Mouse (Mus musculus): ENCODE data around the gene Adora1. TPM values are rescaled to one million over a fixed set of nuclear protein-coding genes. Genes with fewer than 3 reads are reported as not detected.
A peak's percentile ranks its signal among the peaks of the same experiment; 100 is the strongest.

Gene Adora1
- total RNA-seq, 2 experiments from 2014 or later = 18.4 to 19.8 TPM

DNA sequence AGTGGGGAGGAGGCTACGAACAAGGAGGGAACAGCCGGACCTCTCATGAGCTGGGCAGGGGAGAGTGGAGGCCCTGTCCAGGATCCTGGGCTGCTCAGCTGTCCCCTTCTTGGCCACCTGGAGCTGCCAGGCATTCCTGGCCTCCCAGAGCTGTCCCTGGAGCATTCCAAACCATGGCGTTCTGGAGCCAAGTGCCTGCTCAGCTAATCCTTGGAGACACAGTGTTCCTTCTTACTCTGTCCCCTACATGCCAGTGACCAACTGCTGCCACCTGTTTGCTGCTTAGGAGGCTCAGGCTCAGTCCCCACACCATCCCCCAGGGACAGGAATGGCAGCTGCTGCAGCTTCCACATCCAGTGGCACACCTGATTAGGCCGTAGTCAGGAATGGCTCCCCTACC is 39.3 kb downstream of the Adora1 start:
- intact Hi-C loops (cut with DNase I) = loop anchor here (1.0 to 2.0 kb wide), 3 partner anchors 45 to 137 kb away; partner anchors contain the start of gene Ppfia4
- peak; percentile 22 to 24 for DNase-seq

- intact Hi-C loops (cut with DNase I) = no loop called here
- DNase-seq = no peak
Observed at GRCm38 (mm10) chr1:134195571-134195970, 39.7 kb downstream of the Adora1 start.

DNA sequence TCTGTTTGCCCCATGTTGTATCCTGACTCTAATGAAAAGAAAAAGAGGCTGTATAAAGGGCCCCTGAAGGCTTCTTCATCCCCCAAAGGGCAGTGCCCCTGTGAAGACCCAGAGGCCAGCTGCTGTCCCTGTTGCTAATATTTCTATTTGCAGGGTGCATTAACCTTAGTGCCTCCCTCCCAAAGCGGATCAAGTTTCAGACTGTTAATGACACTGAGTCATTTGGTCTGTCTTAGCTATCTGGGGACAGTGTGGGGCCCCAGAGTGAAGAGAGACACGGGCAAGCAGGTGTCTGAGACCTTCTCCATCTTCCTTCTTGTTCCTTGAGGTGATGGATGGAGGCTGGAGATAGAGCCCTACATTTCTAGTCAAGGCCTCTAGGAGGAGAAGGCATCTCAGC is 40.1 kb downstream of the Adora1 start:
- DNase-seq = no peak

DNA sequence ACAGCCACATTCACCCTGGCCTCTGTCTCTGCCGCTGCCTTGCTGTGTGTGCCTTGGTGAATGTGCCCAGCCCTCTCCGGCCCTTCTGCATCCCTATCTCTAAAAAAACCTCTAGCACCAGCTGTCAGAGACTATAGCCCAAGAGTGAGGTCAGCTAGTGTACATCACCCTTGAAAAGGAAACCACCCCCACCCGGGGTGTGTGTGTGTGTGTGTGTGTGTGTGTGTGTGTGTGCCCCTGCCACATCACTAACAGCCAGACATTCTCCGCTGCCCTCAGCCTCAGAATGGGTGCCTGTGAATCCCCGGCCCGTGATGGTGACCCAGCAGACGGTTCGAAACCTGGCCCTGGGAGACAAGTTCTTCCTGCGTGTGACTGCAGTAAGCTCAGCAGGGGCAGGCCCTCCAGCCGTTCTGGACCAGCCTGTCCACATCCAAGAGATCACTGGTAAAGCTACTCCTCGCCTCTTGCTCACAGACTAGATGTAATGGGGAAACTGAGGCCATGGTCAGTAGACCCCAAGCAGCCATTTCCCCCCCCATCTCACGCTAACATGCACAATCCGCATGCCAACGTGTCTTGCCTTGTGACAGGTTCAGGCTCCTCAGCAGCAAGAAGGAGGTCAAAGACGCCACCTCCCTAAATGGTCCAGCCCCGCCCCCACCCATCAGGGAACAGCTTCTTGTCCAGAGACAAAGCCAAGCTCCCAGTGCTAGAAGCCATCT is 40.8 kb downstream of the Adora1 start:
- no peak for DNase-seq
- intact Hi-C loops (cut with DNase I) = no loop called here

More for the DNA sequence above, 40.1 kb downstream of the Adora1 start:
- intact Hi-C loops (cut with DNase I) = no loop called here

DNA sequence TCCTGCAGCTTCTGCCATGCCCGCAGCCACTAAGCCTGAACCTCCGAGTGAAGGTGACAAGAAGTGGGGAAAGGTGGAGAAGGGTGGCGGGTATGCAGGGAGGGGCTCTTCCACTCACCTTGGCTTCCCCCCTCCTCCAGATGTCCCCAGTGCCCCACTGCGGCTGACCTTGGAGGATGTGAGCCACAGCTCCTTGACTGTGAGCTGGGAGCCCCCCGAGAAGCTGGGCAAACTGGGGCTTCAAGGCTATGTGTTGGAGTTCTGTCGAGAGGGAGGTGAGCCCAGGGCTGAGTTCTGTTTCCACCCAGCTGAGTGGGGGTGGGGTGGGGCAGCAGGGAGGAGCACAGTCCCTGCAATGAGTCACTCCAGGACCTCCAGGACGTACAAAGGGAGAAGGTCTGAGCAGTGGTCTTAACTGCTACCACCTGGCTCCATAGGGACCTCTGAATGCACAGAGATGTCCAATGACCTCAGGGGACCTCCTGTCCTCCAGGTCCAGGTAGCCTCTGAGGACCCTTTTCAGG is 41.5 kb downstream of the Adora1 start:
- intact Hi-C loops (cut with DNase I) = no loop called here

GRCm38 (mm10) chr1:134193126-134193525 is 42.1 kb downstream of the Adora1 start, which contains the start of gene Mybph:
Gene Mybph (plus strand): TSS chr1:134193448.
- DNase-seq = no peak
- intact Hi-C loops (cut with DNase I) = no loop called here

More for the DNA sequence above, 41.5 kb downstream of the Adora1 start:
- DNase-seq = no peak

GRCm38 (mm10) chr1:134192024-134192423 is 43.2 kb downstream of the Adora1 start:
- intact Hi-C loops (cut with DNase I) = no loop called here
- DNase-seq = no peak

GRCm38 (mm10) chr1:134191192-134191591 is 44.0 kb downstream of the Adora1 start:
- DNase-seq = no peak

GRCm38 (mm10) chr1:134188989-134189729 is 46.1 kb downstream of the Adora1 start:
- no peak for DNase-seq
- intact Hi-C loops (cut with DNase I) = no loop called here

More at GRCm38 (mm10) chr1:134191192-134191591, 44.0 kb downstream of the Adora1 start:
- intact Hi-C loops (cut with DNase I) = no loop called here

GRCm38 (mm10) chr1:134188217-134188616 is 47.0 kb downstream of the Adora1 start:
- intact Hi-C loops (cut with DNase I) = no loop called here
- DNase-seq = no peak

GRCm38 (mm10) chr1:134184089-134184488 is 51.1 kb downstream of the Adora1 start:
- DNase-seq = no peak
- intact Hi-C loops (cut with DNase I) = no loop called here

- intact Hi-C loops (cut with DNase I) = no loop called here
- no peak for DNase-seq
Observed at GRCm38 (mm10) chr1:134182025-134182424, 53.2 kb downstream of the Adora1 start, which contains the start of gene Chil1. Gene Chil1 (plus strand): TSS chr1:134182176.

- intact Hi-C loops (cut with DNase I) = no loop called here
- DNase-seq = no peak
Observed at GRCm38 (mm10) chr1:134177976-134178375, 57.3 kb downstream of the Adora1 start.

DNA sequence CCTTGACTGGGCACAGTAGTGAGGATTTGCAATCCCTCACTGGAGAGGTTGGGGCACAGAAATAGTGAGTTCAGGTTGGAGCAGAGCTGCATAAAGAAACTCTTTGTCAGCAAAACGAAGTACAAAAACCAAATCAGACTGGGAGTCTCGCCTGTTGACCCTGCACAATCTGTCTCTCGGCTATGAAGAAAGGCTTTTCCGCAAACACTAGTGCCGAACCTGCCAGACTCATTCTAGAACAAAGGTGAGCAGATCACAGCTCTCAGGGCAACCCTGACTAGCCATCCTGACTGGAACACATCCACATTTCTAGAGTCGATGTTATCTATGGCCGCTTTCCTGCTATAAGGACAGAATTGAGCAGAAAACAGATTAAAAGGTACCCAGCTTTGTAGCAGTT is 62.1 kb downstream of the Adora1 start:
- no peak for DNase-seq
- intact Hi-C loops (cut with DNase I) = no loop called here

GRCm38 (mm10) chr1:134168985-134169697 is 66.1 kb downstream of the Adora1 start:
- intact Hi-C loops (cut with DNase I) = no loop called here
- DNase-seq = no peak

DNA sequence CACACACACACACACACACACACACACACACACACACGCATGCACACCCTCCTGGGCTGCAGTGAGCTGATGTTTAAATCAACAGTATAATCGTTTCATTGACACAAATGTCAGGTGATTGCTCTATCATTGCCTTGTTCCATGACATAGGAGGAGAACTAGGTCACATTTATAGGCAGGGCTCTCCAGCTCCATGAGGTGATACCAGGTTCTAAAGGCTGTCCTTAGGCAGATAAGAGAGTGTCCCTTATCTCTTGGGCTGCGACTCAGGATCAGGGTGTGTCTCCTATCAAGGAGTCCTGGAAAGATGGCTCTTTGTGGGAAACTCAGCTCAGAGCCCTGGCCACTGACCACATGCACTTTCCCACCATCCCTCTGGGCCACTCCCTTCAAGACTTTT is 66.7 kb downstream of the Adora1 start:
- intact Hi-C loops (cut with DNase I) = no loop called here

DNA sequence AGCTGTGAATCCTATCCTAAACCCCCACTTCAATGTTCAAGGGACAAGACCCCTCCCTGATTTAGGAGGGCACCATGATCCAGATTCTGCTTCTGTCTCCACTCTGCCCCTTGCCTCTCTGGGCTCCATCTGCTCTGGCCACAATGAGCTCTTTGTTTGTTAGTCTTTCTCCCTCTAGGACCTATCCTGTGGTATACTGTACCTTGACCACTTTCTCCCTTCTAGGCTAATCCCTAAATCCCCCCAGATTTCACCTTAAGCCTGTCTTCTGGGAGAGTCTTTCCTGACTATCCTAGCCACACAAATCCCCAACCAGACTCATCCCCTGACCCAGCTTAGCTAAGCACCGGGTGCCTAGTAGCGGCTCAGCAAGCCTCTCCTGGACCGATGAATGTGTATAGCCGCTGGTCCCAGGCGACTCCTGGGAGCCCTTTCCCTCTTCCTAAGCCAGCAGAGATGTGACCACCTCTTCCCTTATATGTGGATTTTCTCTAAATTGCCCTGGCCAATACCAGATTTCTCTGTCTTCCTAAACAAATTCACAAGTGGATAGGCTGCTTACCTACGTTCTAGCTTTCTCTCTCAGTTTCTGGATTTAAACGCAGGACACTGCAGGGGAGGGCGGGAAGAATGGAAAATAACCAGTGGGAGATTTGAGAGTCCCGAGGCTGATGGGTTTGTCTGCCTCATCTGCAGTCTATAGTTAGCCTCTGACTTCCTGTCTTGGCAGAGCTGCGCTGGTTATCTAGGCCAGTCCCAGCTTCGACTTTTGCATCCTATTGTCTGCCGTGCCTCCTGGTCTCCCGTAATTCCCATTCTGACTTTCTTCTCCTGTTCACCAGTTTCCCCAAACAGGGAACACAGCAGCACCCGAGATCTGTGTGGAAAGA is 67.6 kb downstream of the Adora1 start:
- DNase-seq = peak; percentile 18 to 25
- intact Hi-C loops (cut with DNase I) = no loop called here

More for the DNA sequence above, 66.7 kb downstream of the Adora1 start:
- DNase-seq = no peak

- DNase-seq = no peak
- intact Hi-C loops (cut with DNase I) = no loop called here
Observed at GRCm38 (mm10) chr1:134166547-134166946, 68.7 kb downstream of the Adora1 start.

GRCm38 (mm10) chr1:134164454-134164853 is 70.8 kb downstream of the Adora1 start:
- intact Hi-C loops (cut with DNase I) = no loop called here
- no peak for DNase-seq

GRCm38 (mm10) chr1:134163476-134163875 is 71.8 kb downstream of the Adora1 start:
- DNase-seq = no peak
- intact Hi-C loops (cut with DNase I) = no loop called here

Measured in heart, postnatal 36 days (tissue).